Mouse (Mus musculus) cortical plate, adult 2 months (tissue): Measurements from ENCODE around the gene Fermt1.

ENCODE experiments used
- CTCF ChIP-seq: fragments of 200-500 bp; IDR thresholded peaks from 2 replicates; pipeline ENCODE4 v1.5.1; 2011; ENCODE audit warnings: mild to moderate bottlenecking, control low read depth, low read length; ENCODE audit not compliant: insufficient read depth; ENCODE audit errors: extremely low read depth
- POLR2A ChIP-seq: fragments of 200-500 bp; IDR thresholded peaks from 2 replicates; pipeline ENCODE4 v1.6.1; 2011; ENCODE audit warnings: mild to moderate bottlenecking, low read length, control low read depth; ENCODE audit not compliant: insufficient read depth; ENCODE audit errors: extremely low read depth

GRCm38 (mm10) chr2:132869682-132870081, 76.0 kb downstream of the Fermt1 start:
- TF ChIP-seq POLR2A: no peak
- no peak for TF ChIP-seq CTCF
